Comparison of ENCODE assay signal across 25 mouse cellular contexts in the genomic region with DNA sequence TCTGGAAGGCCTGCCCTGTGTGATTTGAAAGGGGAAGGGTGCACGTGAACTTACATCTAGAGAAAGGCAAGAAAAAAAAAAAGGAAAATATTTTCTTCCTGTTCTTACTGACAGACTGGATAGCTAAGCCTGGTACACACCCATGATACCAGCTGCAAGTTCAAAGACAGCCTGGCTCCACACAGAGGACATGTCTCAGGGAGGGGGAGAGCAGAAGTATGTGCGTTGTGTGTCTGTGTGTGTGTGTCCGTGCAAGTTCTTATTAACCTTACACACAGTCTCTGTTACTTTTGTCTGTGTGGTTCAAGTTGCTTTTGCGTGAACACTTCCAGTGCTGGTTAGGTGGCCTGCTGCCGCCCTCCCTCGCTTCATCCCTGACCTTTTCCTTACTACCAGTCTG. TPM values are rescaled to one million over a fixed set of nuclear protein-coding genes. Genes with fewer than 3 reads are reported as not detected.
A peak's percentile ranks its signal among the peaks of the same experiment; 100 is the strongest.
DNase-seq lines count a peak whose midpoint lies in the region; ATAC-seq and TF ChIP-seq lines count a peak whose summit lies in the region.
"Had no signal": no experiment of that assay in that cellular context is flagged by ENCODE, and none has a peak within 500 bp of the region (broad histone marks: within the 10 kb centered on the region; RNA-seq: fewer than 3 reads in every experiment).

No protein-coding gene starts in this region.

- no peak overlapping the region for H3K4me3 ChIP-seq in heart, embryonic 16.5 days (ENCODE audit: low read length)
- H3K4me3 ChIP-seq in CH12.LX (replicated peaks in 1 of 3; ENCODE audit: low read depth in 2 of 3, low read length in 2 of 3, poor library complexity in 1 of 3) = no peak overlapping the region
- no peak overlapping the region for H3K4me3 ChIP-seq in olfactory bulb, adult 2 months (ENCODE audit: insufficient read depth, low read depth, low read length)
- no peak overlapping the region for H3K4me3 ChIP-seq in forebrain, embryonic 16.5 days (replicated peaks; ENCODE audit: low read length)
- H3K4me3 ChIP-seq: embryonic facial prominence, embryonic 12.5 days; forebrain, embryonic 10.5 days; hindbrain, embryonic 12.5 days; left cerebral cortex, adult 2 months; limb, embryonic 12.5 days; liver, embryonic 15.5 days; neural tube, embryonic 15.5 days had no signal

- H3K79me2 ChIP-seq in CH12.LX (replicated peaks; ENCODE audit: control insufficient read depth, extremely low read depth, insufficient read depth, poor library complexity, severe bottlenecking) = peaks cover 29% of the 10 kb centered on the region

- 84% methylated on average over 6 of the region's 6 CpGs for WGBS in heart, embryonic 16.5 days
- 81% methylated on average over 6 of the region's 6 CpGs for WGBS in olfactory bulb, adult 2 months
- 89% methylated on average over 6 of the region's 6 CpGs for WGBS in forebrain, embryonic 16.5 days

- no peak for TF ChIP-seq EP300 in CH12.LX (IDR thresholded peaks at IDR 0.05; ENCODE audit: low read length)

- no peak overlapping the region for H3K4me2 ChIP-seq in heart, embryonic 16.5 days (ENCODE audit: low read depth, low read length)
- peak overlapping the region; percentile 74 for H3K4me2 ChIP-seq in CH12.LX (ENCODE audit: insufficient read depth, low read depth, poor library complexity, severe bottlenecking)
- H3K4me2 ChIP-seq in forebrain, embryonic 16.5 days (ENCODE audit: low read length) = no peak overlapping the region
- H3K4me2 ChIP-seq: embryonic facial prominence, embryonic 12.5 days; hindbrain, embryonic 12.5 days; limb, embryonic 12.5 days; liver, embryonic 15.5 days; lung, embryonic 14.5 days; neural tube, embryonic 15.5 days had no signal

- H3K9me3 ChIP-seq in heart, embryonic 16.5 days (replicated peaks; ENCODE audit: control insufficient read depth, low read length) = no peaks in the 10 kb centered on the region
- no peaks in the 10 kb centered on the region for H3K9me3 ChIP-seq in CH12.LX (replicated peaks; ENCODE audit: low read length)
- no peaks in the 10 kb centered on the region for H3K9me3 ChIP-seq in forebrain, embryonic 16.5 days (ENCODE audit: control insufficient read depth, low read length)
- H3K9me3 ChIP-seq: embryonic facial prominence, embryonic 12.5 days; forebrain, embryonic 10.5 days; hindbrain, embryonic 12.5 days; limb, embryonic 12.5 days; liver, embryonic 15.5 days; neural tube, embryonic 15.5 days had no signal

- peaks cover 12% of the 10 kb centered on the region; the same call in 1 of the 2 replicates for H3K36me3 ChIP-seq in heart, embryonic 16.5 days (ENCODE audit: control insufficient read depth, insufficient read depth)
- peaks cover 56 to 72% of the 10 kb centered on the region in 2 experiments for H3K36me3 ChIP-seq in CH12.LX (replicated peaks in 1 of 2; ENCODE audit: control insufficient read depth in 1 of 2, insufficient read depth in 1 of 2, low read length in 1 of 2)
- no peaks in the 10 kb centered on the region for H3K36me3 ChIP-seq in forebrain, embryonic 16.5 days (ENCODE audit: control insufficient read depth, insufficient read depth)
- H3K36me3 ChIP-seq: hindbrain, embryonic 12.5 days; neural tube, embryonic 15.5 days had no signal

- no peak for DNase-seq in heart, postnatal 25 days (ENCODE audit: low spot score)
- peak; percentile 27 for DNase-seq in CD4-positive helper T cell, adult 2 months (ENCODE audit: low read depth, low spot score)
- DNase-seq in CH12.LX (ENCODE audit: extremely low read depth) = no peak
- DNase-seq in kidney, postnatal 14 days = no peak
- DNase-seq: gastrocnemius, postnatal 14 days; heart, postnatal 36 days; lung, embryonic 14.5 days; lung, postnatal 14 days; midbrain, embryonic 14.5 days; right cerebral cortex, postnatal 25 days; spleen, adult 18-20 months had no signal

- no peaks in the 10 kb centered on the region for H3K27me3 ChIP-seq in heart, embryonic 16.5 days (ENCODE audit: control insufficient read depth, insufficient read depth, low read length)
- no peaks in the 10 kb centered on the region for H3K27me3 ChIP-seq in CH12.LX (replicated peaks)
- H3K27me3 ChIP-seq in forebrain, embryonic 16.5 days (replicated peaks; ENCODE audit: control insufficient read depth, insufficient read depth, low read length) = peaks cover 6% of the 10 kb centered on the region
- H3K27me3 ChIP-seq: Patski had no signal

- dilution Hi-C loops in CH12.LX (cut with MboI; ENCODE audit: extremely low pct_ligation_motif_present, extremely low pct_unique_long_range_greater_than_20kb, low sequenced_read_pairs) = no loop called here

- no peak for ATAC-seq in heart, embryonic 16.5 days (replicated peaks; ENCODE audit: extremely low read depth, insufficient read depth, low FRiP score)
- no peak for ATAC-seq in forebrain, embryonic 16.5 days
- ATAC-seq: intestine, embryonic 16.5 days; Patski had no signal

- in situ Hi-C loops in CH12.LX (cut with MboI; ENCODE audit: low pct_ligation_motif_present, low pct_unique_long_range_greater_than_20kb, low sequenced_read_pairs) = loop anchor here (10.0 kb wide), 1 partner anchor 111 kb away; no protein-coding TSS in a partner anchor

- no peak overlapping the region for H3K9ac ChIP-seq in heart, embryonic 16.5 days (ENCODE audit: low read length)
- H3K9ac ChIP-seq in CH12.LX (ENCODE audit: insufficient read depth, low read depth) = no peak overlapping the region
- H3K9ac ChIP-seq in forebrain, embryonic 16.5 days (replicated peaks; ENCODE audit: low read depth, low read length) = no peak overlapping the region
- H3K9ac ChIP-seq: embryonic facial prominence, embryonic 12.5 days; hindbrain, embryonic 12.5 days; limb, embryonic 12.5 days; liver, embryonic 15.5 days; lung, embryonic 14.5 days; neural tube, embryonic 15.5 days had no signal

- TF ChIP-seq RAD21 in CH12.LX (IDR thresholded peaks at IDR 0.05; ENCODE audit: low read depth, low read length) = no peak

- TF ChIP-seq POLR2A in CH12.LX (IDR thresholded peaks at IDR 0.05; ENCODE audit: low read depth, low read length) = no peak
- TF ChIP-seq POLR2A in olfactory bulb, adult 2 months (IDR thresholded peaks at IDR 0.05; ENCODE audit: insufficient read depth, low read depth, low read length) = no peak

- TF ChIP-seq CTCF in CH12.LX (conservative IDR thresholded peaks at IDR 0.05 in 1 of 2, IDR thresholded peaks at IDR 0.05 in 1 of 2; ENCODE audit: low read depth in 2 of 2, low read length in 2 of 2) = no peak
- TF ChIP-seq CTCF in olfactory bulb, adult 2 months (IDR thresholded peaks at IDR 0.05; ENCODE audit: insufficient read depth, low read depth, low read length) = no peak

- H3K4me1 ChIP-seq in heart, embryonic 16.5 days (ENCODE audit: control insufficient read depth, insufficient read depth, low read length) = peaks cover 22% of the 10 kb centered on the region
- peaks cover 41 to 91% of the 10 kb centered on the region in 2 experiments for H3K4me1 ChIP-seq in CH12.LX (ENCODE audit: control insufficient read depth in 1 of 2, insufficient read depth in 2 of 2)
- peaks cover 44% of the 10 kb centered on the region for H3K4me1 ChIP-seq in olfactory bulb, adult 2 months (ENCODE audit: control insufficient read depth, insufficient read depth, low read length)
- no peaks in the 10 kb centered on the region for H3K4me1 ChIP-seq in forebrain, embryonic 16.5 days (replicated peaks; ENCODE audit: control insufficient read depth, insufficient read depth, low read length)
- H3K4me1 ChIP-seq: embryonic facial prominence, embryonic 12.5 days; hindbrain, embryonic 12.5 days had no signal

- peak overlapping the region; percentile 25; the same call in 1 of the 2 replicates for H3K27ac ChIP-seq in heart, embryonic 16.5 days (ENCODE audit: low read length)
- H3K27ac ChIP-seq in CH12.LX (ENCODE audit: insufficient read depth, low read depth) = peak overlapping the region; percentile 55
- H3K27ac ChIP-seq in olfactory bulb, adult 2 months (ENCODE audit: insufficient read depth, low read depth, low read length) = 0 out of 2 replicates have a peak overlapping the region, but pooled peaks have one; percentile 18
- H3K27ac ChIP-seq in forebrain, embryonic 16.5 days (ENCODE audit: low read length) = no peak overlapping the region
- H3K27ac ChIP-seq: embryonic facial prominence, embryonic 12.5 days; forebrain, embryonic 10.5 days; hindbrain, embryonic 12.5 days; hindbrain, postnatal 0 days; limb, embryonic 12.5 days; liver, embryonic 15.5 days; neural tube, embryonic 15.5 days had no signal

- intact Hi-C loops in heart, postnatal 25 days (cut with DNase I) = no loop called here

TF ChIP-seq in CH12.LX, 34 proteins besides CTCF, POLR2A, EP300 and RAD21 (continues in another document):
- TF ChIP-seq ZKSCAN1 (IDR thresholded peaks at IDR 0.05; ENCODE audit: borderline replicate concordance, low read depth, low read length) = no peak
- TF ChIP-seq SIN3A (IDR thresholded peaks at IDR 0.05; ENCODE audit: low read length) = no peak
- no peak for TF ChIP-seq SMC3 (IDR thresholded peaks at IDR 0.05; ENCODE audit: low read depth, low read length)
- no peak for TF ChIP-seq MAZ (IDR thresholded peaks at IDR 0.05; ENCODE audit: low read depth, low read length)
- TF ChIP-seq ZC3H11A (IDR thresholded peaks at IDR 0.05; ENCODE audit: low read depth, low read length) = no peak
- no peak for TF ChIP-seq TBP (conservative IDR thresholded peaks at IDR 0.05; ENCODE audit: low read depth, low read length)
- no peak for TF ChIP-seq USF2 (conservative IDR thresholded peaks at IDR 0.05; ENCODE audit: low read depth, low read length)
- no peak for TF ChIP-seq MAFK (IDR thresholded peaks at IDR 0.05; ENCODE audit: insufficient replicate concordance, low read length)
- TF ChIP-seq CHD2 (IDR thresholded peaks at IDR 0.05; ENCODE audit: low read length) = no peak
- TF ChIP-seq MXI1 (IDR thresholded peaks at IDR 0.05; ENCODE audit: low read depth, low read length) = no peak

RNA-seq across cellular contexts. Expression of a gene that starts 7.3 kb away (rescaled TPM):
- 9.0 and 11.5 TPM in 2 replicates for polyA plus RNA-seq in heart, embryonic 16.5 days (2015; fragmentation: Nextera tagmentation; extraction: Ambion mirVana)
- 1 to 10 TPM; 6.2 to 7.6 TPM for total RNA-seq in heart, postnatal 25 days (2021)
- 10.6 and 10.9 TPM in 2 replicates for total RNA-seq in CH12.LX (2012; rRNA removed)
- total RNA-seq in CH12.LX (2014; rRNA removed) = 13.2 and 15.2 TPM in 2 replicates
- polyA plus RNA-seq in CH12.LX (2012; ENCODE audit: insufficient read length, low read depth) = 13.8 and 18.2 TPM in 2 replicates
- not detected in 2 replicates for polyA plus RNA-seq in olfactory bulb, adult 2 months (2012; ENCODE audit: insufficient read depth, insufficient read length, low replicate concordance, missing spikeins)
- 2.4 and 3.9 TPM in 2 replicates for polyA plus RNA-seq in forebrain, embryonic 16.5 days (2015; fragmentation: Nextera tagmentation; extraction: Ambion mirVana)

RNA-seq across cellular contexts. Expression of a gene that starts 52.6 kb away (rescaled TPM):
- polyA plus RNA-seq in heart, embryonic 16.5 days (2015; fragmentation: Nextera tagmentation; extraction: Ambion mirVana) = 260 and 349 TPM in 2 replicates
- total RNA-seq in heart, postnatal 25 days (2021) = 10 to 100 TPM; 83.1 to 93.2 TPM
- 50.8 and 51.3 TPM in 2 replicates for total RNA-seq in CH12.LX (2012; rRNA removed)
- total RNA-seq in CH12.LX (2014; rRNA removed) = 195 and 220 TPM in 2 replicates
- 366 and 509 TPM in 2 replicates for polyA plus RNA-seq in CH12.LX (2012; ENCODE audit: insufficient read length, low read depth)
- not detected in 2 replicates for polyA plus RNA-seq in olfactory bulb, adult 2 months (2012; ENCODE audit: insufficient read depth, insufficient read length, low replicate concordance, missing spikeins)
- 266 and 275 TPM in 2 replicates for polyA plus RNA-seq in forebrain, embryonic 16.5 days (2015; fragmentation: Nextera tagmentation; extraction: Ambion mirVana)
- total RNA-seq: monocyte, adult 5-6 weeks had no signal
